Mouse (Mus musculus) liver, embryonic 15.5 days (tissue): ENCODE results near the gene Ilf2. TPM values are rescaled to one million over a fixed set of nuclear protein-coding genes. Genes with fewer than 3 reads are reported as not detected.

Experiments
- ATAC-seq: fragments of 200-750 bp; cut with Nextera tagmentation; 2 replicates; pipeline ENCODE4 v1.8.0; 2017; ENCODE audit warnings: moderate number of reproducible peaks, mild to moderate bottlenecking, moderate library complexity; ENCODE audit not compliant: insufficient read depth
- H3K27ac ChIP-seq: fragments of 300-500 bp; sonication (generic); replicated peaks from 2 replicates; pipeline ENCODE4 v1.5.1; 2015; ENCODE audit warnings: mild to moderate bottlenecking, inconsistent platforms
- H3K27me3 ChIP-seq: fragments of 300-500 bp; sonication (generic); 2 replicates; pipeline ENCODE4 v1.6.1; 2015; ENCODE audit warnings: mild to moderate bottlenecking, inconsistent platforms
- H3K36me3 ChIP-seq: fragments of 300-500 bp; sonication (generic); replicated peaks from 2 replicates; pipeline ENCODE4 v1.6.1; 2015; ENCODE audit warnings: moderate library complexity, mild to moderate bottlenecking, inconsistent platforms
- H3K4me1 ChIP-seq: fragments of 300-500 bp; sonication (generic); replicated peaks from 2 replicates; pipeline ENCODE4 v1.6.1; 2015; ENCODE audit warnings: inconsistent platforms
- H3K4me2 ChIP-seq: fragments of 300-500 bp; sonication (generic); 2 replicates; pipeline ENCODE4 v1.6.1; 2015; ENCODE audit warnings: moderate library complexity, mild to moderate bottlenecking, inconsistent platforms
- H3K4me3 ChIP-seq: fragments of 300-500 bp; sonication (generic); replicated peaks from 2 replicates; pipeline ENCODE4 v1.5.1; 2015; ENCODE audit warnings: mild to moderate bottlenecking, inconsistent platforms
- H3K9ac ChIP-seq: fragments of 300-500 bp; sonication (generic); 2 replicates; pipeline ENCODE4 v1.6.1; 2015; ENCODE audit warnings: moderate library complexity, mild to moderate bottlenecking, inconsistent platforms
- H3K9me3 ChIP-seq: fragments of 300-500 bp; sonication (generic); replicated peaks from 2 replicates; pipeline ENCODE4 v1.6.1; 2016; ENCODE audit warnings: inconsistent platforms
- WGBS: fragments of 180-500 bp; shearing (Covaris S2); methylation state at CpG from one replicate; pipeline ENCODE4 v1.1.7; 2015; ENCODE audit warnings: mixed read lengths; ENCODE audit not compliant: insufficient replicate concordance; 5-methylcytosine and 5-hydroxymethylcytosine counted together
- polyA plus RNA-seq: library from polyadenylated mRNA; unstranded; fragments of >200 nt; fragmentation: Nextera tagmentation; extraction: Ambion mirVana; gene quantifications from 2 replicates; pipeline ENCODE4 v1.2.1, GENCODE M21; 2015

The Ilf2 gene
- 48.2 and 50.8 TPM in 2 replicates for polyA plus RNA-seq

DNA sequence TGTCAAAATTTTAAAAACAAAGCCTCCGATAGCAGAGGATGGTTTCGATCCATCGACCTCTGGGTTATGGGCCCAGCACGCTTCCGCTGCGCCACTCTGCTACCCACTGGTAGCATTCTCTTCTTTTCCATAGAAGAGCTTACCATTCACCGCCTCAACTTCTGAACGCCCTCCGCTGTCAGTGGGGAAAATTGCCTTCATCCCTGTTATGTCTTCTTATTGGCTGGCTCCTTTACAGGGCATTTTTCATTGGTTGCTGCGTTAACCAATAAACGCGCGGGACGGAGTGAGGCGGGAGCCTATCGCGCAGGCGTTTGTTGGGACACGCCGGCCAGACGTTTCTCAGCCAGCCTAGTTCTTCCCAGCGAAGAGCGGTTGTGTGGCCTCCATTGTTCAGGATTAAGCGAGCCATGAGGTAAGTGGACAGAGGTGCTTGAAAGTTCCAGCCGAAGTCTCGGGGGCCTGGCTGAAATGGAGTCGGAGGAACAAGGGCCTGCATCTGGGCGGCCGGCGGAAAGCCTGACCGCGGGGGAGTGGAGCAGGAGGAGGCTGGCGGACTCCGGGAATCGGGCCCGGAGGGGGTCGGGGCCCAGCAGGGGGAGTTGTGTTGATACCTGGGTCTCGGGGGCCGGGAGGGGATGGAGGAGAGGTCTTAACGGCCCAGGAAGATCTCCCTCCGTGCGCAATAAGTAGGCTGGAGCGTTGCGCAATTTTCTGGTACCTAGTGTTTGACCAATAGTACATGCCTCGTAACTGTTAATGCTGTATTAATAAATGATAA is at the start of gene Ilf2:
Gene Ilf2 (plus strand): TSS at position 296 of the 781 bp plus-strand sequence.
- H3K27ac ChIP-seq, result peak within 1 kb of the TSS; percentile 85
- H3K36me3 ChIP-seq, result peaks cover 33% of the 10 kb centered on the region
- no peaks in the 10 kb centered on the region for H3K27me3 ChIP-seq
- H3K4me1 ChIP-seq, result peaks cover 20% of the 10 kb centered on the region
- H3K4me2 ChIP-seq, result peak within 1 kb of the TSS; percentile 73
- peak within 1 kb of the TSS; percentile 75 for H3K4me3 ChIP-seq
- H3K9ac ChIP-seq, result peak within 1 kb of the TSS; percentile 79
- ATAC-seq, result peak; percentile 99
- H3K9me3 ChIP-seq, result no peaks in the 10 kb centered on the region
- WGBS, result under 1% methylated on average over 45 of the region's 45 CpGs

DNA sequence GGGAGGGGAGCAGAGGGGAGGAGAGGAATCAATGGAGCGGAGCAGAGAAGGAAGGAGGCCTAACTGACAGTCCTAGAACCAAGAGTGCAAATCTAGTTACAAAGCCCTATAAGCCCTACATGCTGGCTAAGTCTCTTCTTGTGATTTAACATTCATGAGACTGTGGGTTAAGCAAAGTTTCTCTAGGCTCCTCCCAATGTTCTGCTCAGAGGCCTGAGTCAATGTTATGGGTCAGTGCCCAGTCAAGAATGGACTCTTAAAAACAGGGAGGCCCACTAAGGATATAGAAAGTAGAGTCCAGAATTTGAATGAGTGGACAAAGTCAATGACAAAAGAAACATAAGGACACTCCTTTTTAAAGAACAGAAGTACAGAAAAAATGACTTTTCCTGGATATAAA is 48.4 kb upstream of the Ilf2 start:
- Histone ChIP-seq H3K27me3 (no peaks in the 10 kb centered on the region), H3K4me1 (peaks cover 58% of the 10 kb centered on the region), H3K4me3 (no peak overlapping the region), H3K4me2 (no peak overlapping the region), H3K27ac (no peak overlapping the region), H3K9ac (no peak overlapping the region), H3K36me3 (peaks cover 13% of the 10 kb centered on the region), H3K9me3 (no peaks in the 10 kb centered on the region)
- 100% methylated on average over 1 of the region's 1 CpGs for WGBS
- ATAC-seq, result no peak

DNA sequence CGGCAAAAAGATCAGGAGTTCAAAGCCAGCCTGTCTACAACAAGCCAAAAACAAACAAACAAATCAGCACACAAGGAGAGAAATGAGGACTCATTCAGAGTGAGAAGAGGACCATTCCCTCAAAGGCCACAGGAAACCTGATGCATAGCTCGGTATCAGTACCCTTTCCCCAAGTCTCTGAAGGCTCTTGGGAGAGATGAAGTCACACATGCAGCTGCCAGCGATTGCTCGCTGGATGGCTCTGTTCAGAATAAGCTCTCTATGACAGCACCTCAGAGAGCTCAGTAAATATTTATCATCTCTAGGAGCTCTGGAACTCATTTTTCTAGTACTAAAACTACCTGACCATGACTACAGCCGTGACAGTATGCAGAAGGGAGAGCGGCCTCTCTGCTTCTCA is 47.7 kb upstream of the Ilf2 start:
- H3K9ac ChIP-seq, result no peak overlapping the region
- H3K36me3 ChIP-seq, result peaks cover 7% of the 10 kb centered on the region
- H3K9me3 ChIP-seq, result no peaks in the 10 kb centered on the region
- ATAC-seq, result no peak
- no peaks in the 10 kb centered on the region for H3K27me3 ChIP-seq
- peaks cover 61% of the 10 kb centered on the region for H3K4me1 ChIP-seq
- no peak overlapping the region for H3K27ac ChIP-seq
- H3K4me3 ChIP-seq, result no peak overlapping the region
- WGBS, result 73% methylated on average over 6 of the region's 6 CpGs
- no peak overlapping the region for H3K4me2 ChIP-seq

DNA sequence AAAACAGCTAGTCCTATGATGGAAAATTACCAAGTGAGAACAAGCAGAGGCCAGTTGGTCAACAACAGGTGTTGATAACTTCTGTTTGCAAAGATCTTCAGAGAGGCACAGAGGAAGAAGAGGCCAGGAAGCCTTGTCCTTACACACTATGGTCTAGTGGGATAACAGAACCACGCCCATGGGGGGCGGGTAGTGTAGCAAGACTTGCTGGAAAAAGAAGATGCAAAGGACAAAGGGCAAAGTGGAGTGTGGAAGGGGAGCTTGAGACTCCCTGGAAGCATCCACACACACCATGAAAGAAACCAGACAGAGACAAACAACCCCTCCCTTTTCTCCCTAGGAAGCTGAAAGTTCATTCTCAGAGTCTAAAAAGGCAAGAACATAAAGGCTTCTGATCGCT is 46.4 kb upstream of the Ilf2 start:
- WGBS, result 38% methylated on average over 3 of the region's 3 CpGs
- Histone ChIP-seq H3K4me1 (peaks cover 70% of the 10 kb centered on the region), H3K36me3 (no peaks in the 10 kb centered on the region), H3K9ac (no peak overlapping the region), H3K9me3 (no peaks in the 10 kb centered on the region), H3K27ac (no peak overlapping the region), H3K4me3 (no peak overlapping the region), H3K4me2 (peak overlapping the region; percentile 16; the same call in 1 of the 2 replicates), H3K27me3 (no peaks in the 10 kb centered on the region)
- ATAC-seq, result no peak

DNA sequence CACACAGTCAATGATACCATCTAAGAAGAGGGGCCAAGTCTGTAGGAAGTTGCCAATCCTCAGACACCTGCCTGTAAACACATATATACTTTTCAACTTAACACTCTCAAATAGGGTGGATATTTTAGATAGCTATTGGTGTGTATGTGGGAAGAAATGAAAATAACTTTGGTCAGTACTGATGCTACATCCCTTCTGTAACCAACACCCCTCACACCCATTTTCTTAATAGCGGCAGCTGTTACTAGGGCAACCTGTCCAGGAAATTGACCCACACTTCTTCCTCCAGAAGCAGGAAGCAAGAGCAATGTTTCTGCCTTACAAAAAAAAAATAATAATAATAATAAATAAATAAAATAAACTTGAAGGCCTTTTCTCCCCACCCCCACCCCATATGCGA is 43.6 kb upstream of the Ilf2 start:
- Histone ChIP-seq H3K9me3 (no peaks in the 10 kb centered on the region), H3K9ac (peak overlapping the region; percentile 93), H3K4me1 (peaks cover 62% of the 10 kb centered on the region), H3K4me3 (peak overlapping the region; percentile 85), H3K27ac (peak overlapping the region; percentile 97), H3K4me2 (peak overlapping the region; percentile 95), H3K27me3 (no peaks in the 10 kb centered on the region), H3K36me3 (no peaks in the 10 kb centered on the region)
- WGBS, result 11% methylated on average over 2 of the region's 2 CpGs
- no peak for ATAC-seq

DNA sequence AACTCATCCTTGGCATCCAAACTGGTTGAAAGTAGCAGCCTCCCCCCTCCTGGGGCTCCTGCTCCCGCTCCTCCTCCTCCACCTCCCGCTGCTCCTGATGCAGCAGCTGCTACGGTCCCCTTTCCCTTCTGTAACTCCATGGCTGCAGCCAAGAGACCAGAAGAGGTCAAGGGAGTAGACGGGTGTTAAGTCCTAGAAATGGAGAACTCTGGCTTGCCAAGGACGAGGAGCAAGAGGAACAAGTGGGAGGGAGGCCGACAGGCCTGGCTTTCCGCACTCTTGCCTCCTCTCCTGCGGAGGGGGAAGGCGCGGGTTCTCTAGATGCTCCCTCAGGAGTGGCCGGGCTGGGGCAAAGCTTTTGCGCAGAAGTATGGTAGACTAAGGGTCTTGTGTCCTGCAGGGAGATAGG is 43.1 kb upstream of the Ilf2 start:
- Histone ChIP-seq H3K9me3 (no peaks in the 10 kb centered on the region), H3K9ac (peak overlapping the region; percentile 93), H3K36me3 (no peaks in the 10 kb centered on the region), H3K4me1 (peaks cover 58% of the 10 kb centered on the region), H3K4me3 (peak overlapping the region; percentile 85), H3K27me3 (no peaks in the 10 kb centered on the region), H3K4me2 (peak overlapping the region; percentile 95), H3K27ac (peak overlapping the region; percentile 97)
- peak; percentile 25 for ATAC-seq
- 1% methylated on average over 12 of the region's 12 CpGs for WGBS

DNA sequence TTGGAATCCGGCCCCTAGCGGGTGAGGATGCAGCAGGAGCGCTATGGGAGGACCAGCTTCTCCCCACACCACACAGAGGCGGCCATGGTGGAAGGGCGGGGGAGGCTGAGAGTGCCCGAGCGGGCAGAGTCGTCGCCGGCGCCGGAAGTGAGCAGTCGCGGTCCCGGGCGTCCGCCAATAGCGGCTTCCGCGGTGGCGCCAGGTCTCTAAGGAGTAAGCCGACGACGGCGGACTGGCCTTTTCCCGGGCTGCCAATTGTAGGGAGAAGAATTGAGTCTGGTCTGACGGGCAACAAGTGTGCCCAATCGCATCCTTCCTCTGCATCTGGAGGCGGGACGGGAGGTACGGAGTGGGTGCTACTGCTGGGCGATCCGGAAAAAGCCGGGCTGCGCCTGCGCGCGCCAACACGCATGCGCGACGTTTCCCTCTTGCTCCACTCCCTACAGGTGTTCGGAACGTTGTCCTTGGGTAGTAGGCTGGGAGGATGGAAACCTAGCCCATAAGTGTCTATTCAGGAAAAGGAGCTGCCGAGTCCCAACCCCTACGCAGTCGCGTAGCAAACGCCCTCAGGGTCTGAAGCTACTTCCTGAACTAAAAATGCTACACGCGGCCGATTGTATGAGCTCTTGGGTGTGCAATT is 42.4 kb upstream of the Ilf2 start, which contains the start of gene Ints3:
Gene Ints3 (minus strand): TSS at position 242 of the 640 bp plus-strand sequence.
- Histone ChIP-seq H3K9me3 (no peaks in the 10 kb centered on the region), H3K27me3 (no peaks in the 10 kb centered on the region), H3K4me3 (peak within 1 kb of the TSS; percentile 85), H3K9ac (peak within 1 kb of the TSS; percentile 93), H3K4me1 (peaks cover 51% of the 10 kb centered on the region), H3K27ac (peak within 1 kb of the TSS; percentile 97), H3K36me3 (no peaks in the 10 kb centered on the region), H3K4me2 (peak within 1 kb of the TSS; percentile 95)
- under 1% methylated on average over 52 of the region's 52 CpGs for WGBS
- ATAC-seq, result peak; percentile 99

- Histone ChIP-seq H3K27ac (peak overlapping the region; percentile 97), H3K9me3 (no peaks in the 10 kb centered on the region), H3K4me3 (peak overlapping the region; percentile 85), H3K4me2 (peak overlapping the region; percentile 95), H3K9ac (peak overlapping the region; percentile 93), H3K36me3 (no peaks in the 10 kb centered on the region), H3K27me3 (no peaks in the 10 kb centered on the region), H3K4me1 (peaks cover 44% of the 10 kb centered on the region)
- ATAC-seq, result no peak
- 46% methylated on average over 11 of the region's 11 CpGs for WGBS
Measured at GRCm38 (mm10) chr3:90434073-90434730, 41.7 kb upstream of the Ilf2 start.

- Histone ChIP-seq H3K4me2 (no peak overlapping the region), H3K27me3 (no peaks in the 10 kb centered on the region), H3K9me3 (no peaks in the 10 kb centered on the region), H3K9ac (no peak overlapping the region), H3K4me3 (no peak overlapping the region), H3K36me3 (no peaks in the 10 kb centered on the region), H3K4me1 (peaks cover 17% of the 10 kb centered on the region), H3K27ac (no peak overlapping the region)
- no peak for ATAC-seq
- 49% methylated on average over 4 of the region's 4 CpGs for WGBS
Measured at GRCm38 (mm10) chr3:90437131-90437530, 38.8 kb upstream of the Ilf2 start.

DNA sequence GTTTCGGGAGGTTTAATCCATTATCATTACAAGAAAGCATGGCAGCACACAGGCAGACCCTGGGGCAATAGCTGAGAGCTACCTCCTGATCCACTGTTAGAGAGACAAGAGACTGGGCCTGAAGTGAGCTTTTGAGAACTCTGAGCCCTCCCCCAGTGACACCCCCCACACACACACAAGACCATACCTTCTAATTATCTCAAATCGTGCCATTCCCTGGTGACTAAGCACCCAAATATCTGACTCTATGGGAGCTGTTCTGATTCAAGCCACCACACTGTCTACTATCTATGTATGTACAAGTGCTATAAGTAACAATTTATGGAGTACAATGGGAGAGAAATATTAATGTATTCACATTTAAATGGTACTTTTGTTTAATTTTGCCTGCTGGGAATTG is 35.2 kb upstream of the Ilf2 start:
- Histone ChIP-seq H3K4me1 (peaks cover 5% of the 10 kb centered on the region), H3K9me3 (no peaks in the 10 kb centered on the region), H3K4me2 (no peak overlapping the region), H3K36me3 (no peaks in the 10 kb centered on the region), H3K27ac (no peak overlapping the region), H3K9ac (no peak overlapping the region), H3K27me3 (no peaks in the 10 kb centered on the region), H3K4me3 (no peak overlapping the region)
- WGBS, result 60% methylated on average over 2 of the region's 2 CpGs
- no peak for ATAC-seq

- WGBS, result 61% methylated on average over 3 of the region's 3 CpGs
- H3K9me3 ChIP-seq, result no peaks in the 10 kb centered on the region
Measured at GRCm38 (mm10) chr3:90443977-90444376, 31.9 kb upstream of the Ilf2 start.

More at GRCm38 (mm10) chr3:90443977-90444376, 31.9 kb upstream of the Ilf2 start:
- ATAC-seq, result no peak
- H3K4me3 ChIP-seq, result no peak overlapping the region
- no peak overlapping the region for H3K4me2 ChIP-seq
- H3K27ac ChIP-seq, result no peak overlapping the region
- peaks cover 17% of the 10 kb centered on the region for H3K4me1 ChIP-seq
- no peaks in the 10 kb centered on the region for H3K36me3 ChIP-seq
- no peak overlapping the region for H3K9ac ChIP-seq
- H3K27me3 ChIP-seq, result no peaks in the 10 kb centered on the region
